Mouse (Mus musculus): ENCODE results near the gene Dock9.

- no peak for TF ChIP-seq POLR2A (IDR thresholded peaks at IDR 0.05; ENCODE audit: low read depth, low read length)
- no peak for TF ChIP-seq CTCF (conservative IDR thresholded peaks at IDR 0.05; ENCODE audit: insufficient read depth, insufficient read length, low read depth, low read length)
Observed at GRCm38 (mm10) chr14:121644302-121644701, 153.3 kb downstream of the Dock9 start.
